In genomic region chr11:102467041-102467631, GRCm38 (mm10) we compare ENCODE assay signal across 8 mouse cellular contexts. TPM values are rescaled to one million over a fixed set of nuclear protein-coding genes. Genes with fewer than 3 reads are reported as not detected.
DNase-seq lines count a peak whose midpoint lies in the region; ATAC-seq and TF ChIP-seq lines count a peak whose summit lies in the region.

No protein-coding gene starts in this region.

- peak; percentile 97 for DNase-seq in brain, embryonic 14.5 days (ENCODE audit: low read depth)
- DNase-seq in liver, adult 2 months (ENCODE audit: extremely low read depth, low read depth, low spot score) = peak; percentile 99
- peak; percentile 91 for DNase-seq in splenic B cell, adult 2 months (ENCODE audit: low read depth, low spot score)

- TF ChIP-seq CTCF in C2C12 (IDR thresholded peaks at IDR 0.05; ENCODE audit: control insufficient read depth, insufficient read depth, insufficient read length) = no peak
- no peak for TF ChIP-seq CTCF in brain, embryonic 14.5 days (IDR thresholded peaks at IDR 0.05; ENCODE audit: borderline replicate concordance, extremely low read depth, insufficient read depth, insufficient read length)
- TF ChIP-seq CTCF in liver, adult 2 months (IDR thresholded peaks at IDR 0.05; ENCODE audit: low read depth, low read length) = no peak

- peak overlapping the region; percentile 31; the same call in 1 of the 2 replicates for H3K27ac ChIP-seq in heart, embryonic 11.5 days (ENCODE audit: low read depth, low read length)
- peak overlapping the region; percentile 69 for H3K27ac ChIP-seq in kidney, embryonic 16.5 days (ENCODE audit: low read length)
- H3K27ac ChIP-seq in liver, adult 2 months (replicated peaks; ENCODE audit: insufficient read depth, low read depth, low read length) = peak overlapping the region; percentile 24; the same call in 1 of the 2 replicates

- no peaks in the 10 kb centered on the region for H3K9me3 ChIP-seq in erythroblast, embryonic 14.5 days (ENCODE audit: control insufficient read depth, low read length)
- no peaks in the 10 kb centered on the region for H3K9me3 ChIP-seq in heart, embryonic 11.5 days (replicated peaks; ENCODE audit: control insufficient read depth, low read length)
- H3K9me3 ChIP-seq in kidney, embryonic 16.5 days (ENCODE audit: low read length) = no peaks in the 10 kb centered on the region

- peak overlapping the region; percentile 18 for H3K4me3 ChIP-seq in C2C12 (ENCODE audit: insufficient read depth, poor library complexity, severe bottlenecking)
- peak overlapping the region; percentile 62 for H3K4me3 ChIP-seq in erythroblast, embryonic 14.5 days (replicated peaks)
- H3K4me3 ChIP-seq in heart, embryonic 11.5 days (ENCODE audit: low read depth, low read length) = peak overlapping the region; percentile 41
- H3K4me3 ChIP-seq in kidney, embryonic 16.5 days (ENCODE audit: low read length) = peak overlapping the region; percentile 50
- peak overlapping the region; percentile 29; the same call in 1 of the 2 replicates for H3K4me3 ChIP-seq in liver, adult 2 months (ENCODE audit: insufficient read depth, low read depth, low read length)
- H3K4me3 ChIP-seq in myocyte = peak overlapping the region; percentile 23

- H3K79me2 ChIP-seq in C2C12 (ENCODE audit: control insufficient read depth, insufficient read depth) (no peaks in the 10 kb centered on the region), myocyte (ENCODE audit: control insufficient read depth, insufficient read depth) (no peaks in the 10 kb centered on the region)
- no peaks in the 10 kb centered on the region for H3K79me2 ChIP-seq in liver, adult 2 months (ENCODE audit: control insufficient read depth, insufficient read depth, low read length)

- H3K36me3 ChIP-seq in C2C12 (ENCODE audit: control insufficient read depth, insufficient read depth) (no peaks in the 10 kb centered on the region), myocyte (ENCODE audit: control insufficient read depth, insufficient read depth) (no peaks in the 10 kb centered on the region)
- H3K36me3 ChIP-seq in erythroblast, embryonic 14.5 days (ENCODE audit: control insufficient read depth) = no peaks in the 10 kb centered on the region
- H3K36me3 ChIP-seq in heart, embryonic 11.5 days (ENCODE audit: control insufficient read depth, insufficient read depth, low read length) = no peaks in the 10 kb centered on the region
- H3K36me3 ChIP-seq in kidney, embryonic 16.5 days (ENCODE audit: insufficient read depth, low read length) = no peaks in the 10 kb centered on the region
- no peaks in the 10 kb centered on the region for H3K36me3 ChIP-seq in liver, adult 2 months (ENCODE audit: control insufficient read depth, insufficient read depth, low read length)
- no peaks in the 10 kb centered on the region for H3K36me3 ChIP-seq in splenic B cell, adult 2 months (ENCODE audit: control insufficient read depth, insufficient read depth, low read length, poor library complexity, severe bottlenecking)

- ATAC-seq in heart, embryonic 11.5 days (replicated peaks; ENCODE audit: insufficient number of reproducible peaks, low FRiP score, low TSS enrichment) = peak; percentile 88
- peak; percentile 96 for ATAC-seq in kidney, embryonic 16.5 days (ENCODE audit: low FRiP score, low TSS enrichment)

- WGBS in heart, embryonic 11.5 days (ENCODE audit: insufficient replicate concordance) = under 1% methylated on average over 37 of the region's 37 CpGs
- WGBS in kidney, embryonic 16.5 days = under 1% methylated on average over 37 of the region's 37 CpGs
- WGBS in liver, adult 2 months = under 1% methylated on average over 37 of the region's 37 CpGs

- H3K79me3 ChIP-seq in C2C12 (ENCODE audit: low read depth) = no peaks in the 10 kb centered on the region

- peak overlapping the region; percentile 81 for H3K4me2 ChIP-seq in heart, embryonic 11.5 days
- peak overlapping the region; percentile 90 for H3K4me2 ChIP-seq in kidney, embryonic 16.5 days (replicated peaks; ENCODE audit: low read depth, low read length)
- peak overlapping the region; percentile 99 for H3K4me2 ChIP-seq in myocyte (ENCODE audit: low read depth)

- no peak for TF ChIP-seq POLR2A in brain, embryonic 14.5 days (IDR thresholded peaks at IDR 0.05; ENCODE audit: borderline replicate concordance, extremely low read depth, insufficient read depth, insufficient read length, poor library complexity, severe bottlenecking)
- no peak for TF ChIP-seq POLR2A in liver, adult 2 months (IDR thresholded peaks at IDR 0.05; ENCODE audit: extremely low read depth, insufficient read depth, low read length)
- peak; percentile 83 for TF ChIP-seq POLR2A in myocyte (IDR thresholded peaks at IDR 0.05; ENCODE audit: insufficient read length, low read depth)

- H3K4me1 ChIP-seq in erythroblast, embryonic 14.5 days (ENCODE audit: control insufficient read depth) = peaks cover 50% of the 10 kb centered on the region
- peaks cover 19% of the 10 kb centered on the region for H3K4me1 ChIP-seq in heart, embryonic 11.5 days (ENCODE audit: control insufficient read depth, insufficient read depth, low read length)
- peaks cover 18% of the 10 kb centered on the region for H3K4me1 ChIP-seq in kidney, embryonic 16.5 days (ENCODE audit: insufficient read depth, low read length)
- H3K4me1 ChIP-seq in liver, adult 2 months (ENCODE audit: control insufficient read depth, insufficient read depth, low read length) = peaks cover 10% of the 10 kb centered on the region

- peak overlapping the region; percentile 58 for H3K9ac ChIP-seq in heart, embryonic 11.5 days (ENCODE audit: low read depth, low read length)
- H3K9ac ChIP-seq in kidney, embryonic 16.5 days (replicated peaks; ENCODE audit: low read length) = peak overlapping the region; percentile 67
- peak overlapping the region; percentile 52 for H3K9ac ChIP-seq in liver, adult 2 months (ENCODE audit: low read depth, low read length)

- H3K27me3 ChIP-seq in C2C12 (ENCODE audit: control insufficient read depth, insufficient read depth, insufficient read length) = no peaks in the 10 kb centered on the region
- 0 out of 2 replicates have a peak, but pooled peaks cover 2% of the 10 kb centered on the region for H3K27me3 ChIP-seq in erythroblast, embryonic 14.5 days (ENCODE audit: control insufficient read depth)
- H3K27me3 ChIP-seq in heart, embryonic 11.5 days (ENCODE audit: control insufficient read depth, insufficient read depth, low read length) = peaks cover 2% of the 10 kb centered on the region; the same call in 1 of the 2 replicates
- no peaks in the 10 kb centered on the region for H3K27me3 ChIP-seq in kidney, embryonic 16.5 days (ENCODE audit: insufficient read depth, low read length)
- no peaks in the 10 kb centered on the region for H3K27me3 ChIP-seq in liver, adult 2 months (ENCODE audit: control insufficient read depth, insufficient read depth, low read length)
- no peaks in the 10 kb centered on the region for H3K27me3 ChIP-seq in myocyte (ENCODE audit: control insufficient read depth, insufficient read depth, insufficient read length)
- H3K27me3 ChIP-seq in splenic B cell, adult 2 months (ENCODE audit: control insufficient read depth, insufficient read depth, low read length, poor library complexity, severe bottlenecking) = no peaks in the 10 kb centered on the region

- H3ac ChIP-seq in C2C12 (ENCODE audit: control insufficient read depth, insufficient read length, low read depth) = peak overlapping the region; percentile 32
- H3ac ChIP-seq in myocyte (ENCODE audit: control insufficient read depth, insufficient read length) = no peak overlapping the region

TF ChIP-seq in C2C12, 6 proteins besides CTCF, POLR2A, EP300 and RAD21:
- TF ChIP-seq MAX (IDR thresholded peaks at IDR 0.05) = peak; percentile 14
- TF ChIP-seq CEBPB (IDR thresholded peaks at IDR 0.05; ENCODE audit: low read depth) = no peak

TF ChIP-seq in myocyte, 11 proteins besides CTCF, POLR2A, EP300 and RAD21 (continues in another document):
- peak; percentile 69 for TF ChIP-seq POLR2AphosphoS2 (IDR thresholded peaks at IDR 0.05; ENCODE audit: insufficient read length, low read depth)
- 0 out of 2 replicates have a peak, but pooled peaks have one; percentile 3 for TF ChIP-seq CEBPB (IDR thresholded peaks at IDR 0.05; ENCODE audit: insufficient read depth, poor library complexity, severe bottlenecking)

RNA-seq across cellular contexts. Expression of gene Itga2b, which starts 2.8 kb away (rescaled TPM):
- polyA plus RNA-seq in C2C12 (2012; fragmentation: generic; extraction: Trizol) = 1.3 TPM
- 4.8 and 5.3 TPM in 2 replicates for polyA plus RNA-seq in brain, embryonic 14.5 days (2012; rRNA removed)
- 1.7 and 2.4 TPM in 2 replicates for polyA plus RNA-seq in erythroblast, embryonic 14.5 days (2012)
- polyA plus RNA-seq in heart, embryonic 11.5 days (2014; fragmentation: Nextera tagmentation; extraction: Ambion mirVana) = 8.5 and 15.8 TPM in 2 replicates
- polyA plus RNA-seq in kidney, embryonic 16.5 days (2015; fragmentation: Nextera tagmentation; extraction: Ambion mirVana) = 10.2 and 10.8 TPM in 2 replicates
- 1.6 and 2.5 TPM in 2 replicates for total RNA-seq in liver, adult 2 months (2014; rRNA removed)
- polyA plus RNA-seq in liver, adult 2 months (2012; rRNA removed) = 4.3 and 7.1 TPM in 2 replicates
- 7.2 TPM for polyA plus RNA-seq in myocyte (2012; fragmentation: generic; extraction: Trizol)

RNA-seq across cellular contexts. Expression of gene Fam171a2, which starts 19.7 kb away (rescaled TPM):
- polyA plus RNA-seq in C2C12 (2012; fragmentation: generic; extraction: Trizol) (6.3 TPM), myocyte (2012; fragmentation: generic; extraction: Trizol) (162 TPM)
- polyA plus RNA-seq in brain, embryonic 14.5 days (2012; rRNA removed) = 221 and 276 TPM in 2 replicates
- polyA plus RNA-seq in erythroblast, embryonic 14.5 days (2012) = 0.01 and 0.02 TPM in 2 replicates
- 3.1 and 5.1 TPM in 2 replicates for polyA plus RNA-seq in heart, embryonic 11.5 days (2014; fragmentation: Nextera tagmentation; extraction: Ambion mirVana)
- polyA plus RNA-seq in kidney, embryonic 16.5 days (2015; fragmentation: Nextera tagmentation; extraction: Ambion mirVana) = 5.3 and 5.8 TPM in 2 replicates
- total RNA-seq in liver, adult 2 months (2014; rRNA removed) = 0.81 and 1.0 TPM in 2 replicates
- polyA plus RNA-seq in liver, adult 2 months (2012; rRNA removed) = 1.4 and 1.8 TPM in 2 replicates

RNA-seq across cellular contexts. Expression of gene Grn, which starts 37.0 kb away (rescaled TPM):
- polyA plus RNA-seq in C2C12 (2012; fragmentation: generic; extraction: Trizol) (79.1 TPM), myocyte (2012; fragmentation: generic; extraction: Trizol) (174 TPM)
- polyA plus RNA-seq in brain, embryonic 14.5 days (2012; rRNA removed) = 33.2 and 53.0 TPM in 2 replicates
- 1.8 and 2.6 TPM in 2 replicates for polyA plus RNA-seq in erythroblast, embryonic 14.5 days (2012)
- polyA plus RNA-seq in heart, embryonic 11.5 days (2014; fragmentation: Nextera tagmentation; extraction: Ambion mirVana) = 110 and 113 TPM in 2 replicates
- 208 and 213 TPM in 2 replicates for polyA plus RNA-seq in kidney, embryonic 16.5 days (2015; fragmentation: Nextera tagmentation; extraction: Ambion mirVana)
- 53.7 and 88.7 TPM in 2 replicates for total RNA-seq in liver, adult 2 months (2014; rRNA removed)
- polyA plus RNA-seq in liver, adult 2 months (2012; rRNA removed) = 155 and 176 TPM in 2 replicates

RNA-seq across cellular contexts. Expression of gene Slc25a39, which starts 59.4 kb away (rescaled TPM):
- 174 TPM for polyA plus RNA-seq in C2C12 (2012; fragmentation: generic; extraction: Trizol)
- 122 and 129 TPM in 2 replicates for polyA plus RNA-seq in brain, embryonic 14.5 days (2012; rRNA removed)
- polyA plus RNA-seq in erythroblast, embryonic 14.5 days (2012) = 579 and 725 TPM in 2 replicates
- 274 and 281 TPM in 2 replicates for polyA plus RNA-seq in heart, embryonic 11.5 days (2014; fragmentation: Nextera tagmentation; extraction: Ambion mirVana)
- 337 and 360 TPM in 2 replicates for polyA plus RNA-seq in kidney, embryonic 16.5 days (2015; fragmentation: Nextera tagmentation; extraction: Ambion mirVana)
- total RNA-seq in liver, adult 2 months (2014; rRNA removed) = 181 and 243 TPM in 2 replicates
- polyA plus RNA-seq in liver, adult 2 months (2012; rRNA removed) = 1,099 and 1,182 TPM in 2 replicates
- polyA plus RNA-seq in myocyte (2012; fragmentation: generic; extraction: Trizol) = 274 TPM

Comparison
In these comparisons a context has a peak if more than half of its experiments do, and no peak if none do; other contexts are left out.
1. Peak in every context shown above with its lines: DNase-seq, ATAC-seq, H3K4me3 ChIP-seq and H3K27ac ChIP-seq.
2. RNA of gene Fam171a2, which starts 19.7 kb away (polyA plus RNA-seq): 221 to 276 TPM in brain, embryonic 14.5 days and 162 TPM in myocyte (single experiment); 6.3 TPM in C2C12 (single experiment), 5.3 to 5.8 TPM in kidney, embryonic 16.5 days, 3.1 to 5.1 TPM in heart, embryonic 11.5 days, 1.4 to 1.8 TPM in liver, adult 2 months and 0.01 to 0.02 TPM in erythroblast, embryonic 14.5 days; every median in the first group is over 10 times any median in the second.